Mouse (Mus musculus) adrenal gland (tissue): ENCODE results near the gene Tspan18.

Source experiments
- intact Hi-C: fragments of 180-260 bp; cut with DNase I; formaldehyde crosslinking; loops from one replicate; pipeline ENCODE4 v1.15.1; 2025

Tspan18 gene

GRCm38 (mm10) chr2:93267791-93268190 lies 66.5 kb downstream of the Tspan18 start:
- intact Hi-C loops: no loop called here

GRCm38 (mm10) chr2:93266565-93267169 lies 67.6 kb downstream of the Tspan18 start:
- intact Hi-C loops: no loop called here

GRCm38 (mm10) chr2:93262291-93263285 lies 71.7 kb downstream of the Tspan18 start:
- intact Hi-C loops: no loop called here

GRCm38 (mm10) chr2:93261521-93262290 lies 72.6 kb downstream of the Tspan18 start:
- intact Hi-C loops: no loop called here

GRCm38 (mm10) chr2:93257634-93258033 lies 76.7 kb downstream of the Tspan18 start:
- intact Hi-C loops: no loop called here

GRCm38 (mm10) chr2:93256735-93257405 lies 77.4 kb downstream of the Tspan18 start:
- intact Hi-C loops: no loop called here

- intact Hi-C loops: no loop called here
Observed at GRCm38 (mm10) chr2:93252356-93252755, 81.9 kb downstream of the Tspan18 start.

GRCm38 (mm10) chr2:93250611-93251010 lies 83.7 kb downstream of the Tspan18 start:
- intact Hi-C loops: no loop called here

- intact Hi-C loops: no loop called here
Observed at GRCm38 (mm10) chr2:93249058-93249457, 85.2 kb downstream of the Tspan18 start.

- intact Hi-C loops: no loop called here
Observed at GRCm38 (mm10) chr2:93244090-93244443, 90.2 kb downstream of the Tspan18 start.

- intact Hi-C loops: no loop called here
Observed at GRCm38 (mm10) chr2:93243439-93244089, 90.7 kb downstream of the Tspan18 start.

GRCm38 (mm10) chr2:93242166-93242565 lies 92.1 kb downstream of the Tspan18 start:
- intact Hi-C loops: no loop called here

GRCm38 (mm10) chr2:93238864-93239263 lies 95.4 kb downstream of the Tspan18 start:
- intact Hi-C loops: no loop called here

GRCm38 (mm10) chr2:93237055-93237454 lies 97.2 kb downstream of the Tspan18 start:
- intact Hi-C loops: no loop called here

GRCm38 (mm10) chr2:93232141-93232540 lies 102.2 kb downstream of the Tspan18 start:
- intact Hi-C loops: no loop called here

GRCm38 (mm10) chr2:93228480-93228824 lies 105.9 kb downstream of the Tspan18 start:
- intact Hi-C loops: no loop called here

- intact Hi-C loops: loop anchor here (2.0 kb wide), 1 partner anchor 105 kb away; no protein-coding TSS in a partner anchor
Observed at GRCm38 (mm10) chr2:93227713-93228479, 106.4 kb downstream of the Tspan18 start.

- intact Hi-C loops: loop anchor here (2.0 kb wide), 1 partner anchor 106 kb away; no protein-coding TSS in a partner anchor
Observed at GRCm38 (mm10) chr2:93226606-93227595, 107.4 kb downstream of the Tspan18 start.

- intact Hi-C loops: no loop called here
Observed at GRCm38 (mm10) chr2:93223463-93223862, 110.8 kb downstream of the Tspan18 start.
